Mouse (Mus musculus) testis, adult 2 months (tissue): ENCODE results near the gene Morc1. TPM values are rescaled to one million over a fixed set of nuclear protein-coding genes. Genes with fewer than 3 reads are reported as not detected.

ENCODE experiments used
- H3K27ac ChIP-seq: fragments of 200-500 bp; 2 replicates; pipeline ENCODE4 v1.5.1; 2012; ENCODE audit warnings: low read depth, low read length; ENCODE audit not compliant: control insufficient read depth, insufficient read depth
- H3K27me3 ChIP-seq: fragments of 200-500 bp; 2 replicates; pipeline ENCODE4 v1.6.1; 2012; ENCODE audit warnings: mild to moderate bottlenecking, low read length, moderate library complexity; ENCODE audit not compliant: control insufficient read depth, insufficient read depth
- H3K36me3 ChIP-seq: fragments of 200-500 bp; 2 replicates; pipeline ENCODE4 v1.6.1; 2012; ENCODE audit warnings: mild to moderate bottlenecking, low read length; ENCODE audit not compliant: control insufficient read depth, insufficient read depth
- H3K4me1 ChIP-seq: fragments of 200-500 bp; 2 replicates; pipeline ENCODE4 v1.6.1; 2012; ENCODE audit warnings: low read length; ENCODE audit not compliant: control insufficient read depth, insufficient read depth
- H3K4me3 ChIP-seq: fragments of 200-500 bp; 2 replicates; pipeline ENCODE4 v1.5.1; 2012; ENCODE audit warnings: low read depth, mild to moderate bottlenecking, low read length, moderate library complexity, mixed read lengths; ENCODE audit not compliant: control insufficient read depth
- CTCF ChIP-seq: fragments of 200-500 bp; IDR thresholded peaks from 2 replicates; pipeline ENCODE4 v1.5.1; 2012; ENCODE audit warnings: low read depth, mild to moderate bottlenecking, inconsistent platforms, low read length, moderate library complexity; ENCODE audit not compliant: control insufficient read depth, insufficient read depth, insufficient replicate concordance
- POLR2A ChIP-seq: fragments of 200-500 bp; IDR thresholded peaks from 2 replicates; pipeline ENCODE4 v1.6.1; 2012; ENCODE audit warnings: low read depth, mild to moderate bottlenecking, inconsistent platforms, low read length, moderate library complexity; ENCODE audit not compliant: control insufficient read depth
- polyA plus RNA-seq: library from polyadenylated mRNA; depleted of rRNA; stranded (reverse); fragments of >200 nt; gene quantifications from 2 replicates; pipeline ENCODE4 v1.2.3, GENCODE M21; 2012

Morc1 gene
- polyA plus RNA-seq, 1 experiment: 1.0 TPM

GRCm38 (mm10) chr16:48429427-48429826, 1.6 kb upstream of the Morc1 start:
- TF ChIP-seq CTCF (no peak), POLR2A (no peak)
- no peak overlapping the region for H3K27ac ChIP-seq
- no peaks in the 10 kb centered on the region for H3K27me3 ChIP-seq
- H3K4me1 ChIP-seq: no peaks in the 10 kb centered on the region; the same call in none of the 2 replicates
- no peak overlapping the region for H3K4me3 ChIP-seq
- no peaks in the 10 kb centered on the region for H3K36me3 ChIP-seq

- H3K27ac ChIP-seq: no peak overlapping the region
- H3K4me1 ChIP-seq: no peaks in the 10 kb centered on the region; the same call in none of the 2 replicates
- no peak overlapping the region for H3K4me3 ChIP-seq
- H3K27me3 ChIP-seq: no peaks in the 10 kb centered on the region
- H3K36me3 ChIP-seq: no peaks in the 10 kb centered on the region
- no peak for TF ChIP-seq POLR2A
Measured at GRCm38 (mm10) chr16:48435454-48435853, 4.4 kb downstream of the Morc1 start.

- no peak overlapping the region for H3K4me3 ChIP-seq
- no peaks in the 10 kb centered on the region for H3K36me3 ChIP-seq
- H3K27me3 ChIP-seq: no peaks in the 10 kb centered on the region
- no peak overlapping the region for H3K27ac ChIP-seq
- TF ChIP-seq POLR2A (no peak), CTCF (no peak)
- no peaks in the 10 kb centered on the region for H3K4me1 ChIP-seq
Measured at GRCm38 (mm10) chr16:48437476-48437875, 6.4 kb downstream of the Morc1 start.

- H3K4me3 ChIP-seq: no peak overlapping the region
- no peaks in the 10 kb centered on the region for H3K27me3 ChIP-seq
- TF ChIP-seq CTCF (no peak), POLR2A (no peak)
- H3K4me1 ChIP-seq: no peaks in the 10 kb centered on the region
- H3K36me3 ChIP-seq: no peaks in the 10 kb centered on the region
- no peak overlapping the region for H3K27ac ChIP-seq
Measured at GRCm38 (mm10) chr16:48444589-48444988, 13.6 kb downstream of the Morc1 start.

- TF ChIP-seq POLR2A (no peak), CTCF (no peak)
- no peaks in the 10 kb centered on the region for H3K27me3 ChIP-seq
Measured at GRCm38 (mm10) chr16:48446161-48446925, 15.3 kb downstream of the Morc1 start.

GRCm38 (mm10) chr16:48453264-48453663, 22.2 kb downstream of the Morc1 start:
- no peaks in the 10 kb centered on the region for H3K4me1 ChIP-seq
- TF ChIP-seq POLR2A: no peak
- no peak for TF ChIP-seq CTCF
- H3K27me3 ChIP-seq: no peaks in the 10 kb centered on the region
- no peak overlapping the region for H3K27ac ChIP-seq
- H3K4me3 ChIP-seq: no peak overlapping the region
- no peaks in the 10 kb centered on the region for H3K36me3 ChIP-seq

More at GRCm38 (mm10) chr16:48446161-48446925, 15.3 kb downstream of the Morc1 start:
- no peak overlapping the region for H3K27ac ChIP-seq
- H3K4me1 ChIP-seq: no peaks in the 10 kb centered on the region
- H3K4me3 ChIP-seq: no peak overlapping the region
- no peaks in the 10 kb centered on the region for H3K36me3 ChIP-seq

GRCm38 (mm10) chr16:48473396-48473795, 42.4 kb downstream of the Morc1 start:
- TF ChIP-seq CTCF: no peak
- no peak for TF ChIP-seq POLR2A
- no peak overlapping the region for H3K27ac ChIP-seq
- no peaks in the 10 kb centered on the region for H3K36me3 ChIP-seq
- H3K27me3 ChIP-seq: no peaks in the 10 kb centered on the region
- H3K4me3 ChIP-seq: no peak overlapping the region
- no peaks in the 10 kb centered on the region for H3K4me1 ChIP-seq
